Mouse (Mus musculus) midbrain, postnatal 0 days (tissue): ENCODE measurements around the gene Fank1. TPM values are rescaled to one million over a fixed set of nuclear protein-coding genes. Genes with fewer than 3 reads are reported as not detected.
"Not testable (repeated sequence)": the region's sequence is repeated elsewhere in the genome, so short reads cannot be mapped to it uniquely, and the experiment has no call there.

ENCODE experiments used
- ATAC-seq: fragments of 200-750 bp; cut with Nextera tagmentation; 2 replicates; pipeline ENCODE4 v1.8.0; 2017; ENCODE audit warnings: moderate number of reproducible peaks, mild to moderate bottlenecking, moderate TSS enrichment, moderate library complexity; ENCODE audit not compliant: low FRiP score
- DNase-seq: peaks from one replicate; pipeline ENCODE4 v3.0.0-alpha.2; 2015; ENCODE audit warnings: low spot score
- H3K27ac ChIP-seq: fragments of 300-500 bp; sonication (generic); 2 replicates; pipeline ENCODE4 v1.5.1; 2014; ENCODE audit warnings: low read depth, mild to moderate bottlenecking, low read length, mixed read lengths
- H3K27me3 ChIP-seq: fragments of 300-500 bp; sonication (generic); 2 replicates; pipeline ENCODE4 v1.6.1; 2014; ENCODE audit warnings: low read length, control low read depth, mixed read lengths; ENCODE audit not compliant: insufficient read depth
- H3K36me3 ChIP-seq: fragments of 300-500 bp; sonication (generic); 2 replicates; pipeline ENCODE4 v1.6.1; 2014; ENCODE audit warnings: low read length, control low read depth, mixed read lengths; ENCODE audit not compliant: insufficient read depth
- H3K4me1 ChIP-seq: fragments of 300-500 bp; sonication (generic); 2 replicates; pipeline ENCODE4 v1.6.1; 2014; ENCODE audit warnings: mild to moderate bottlenecking, control low read depth, antibody characterized with exemption, low read length, mixed read lengths; ENCODE audit not compliant: insufficient read depth
- H3K4me2 ChIP-seq: fragments of 300-500 bp; sonication (generic); 2 replicates; pipeline ENCODE4 v1.6.1; 2014; ENCODE audit warnings: low read depth, mild to moderate bottlenecking, low read length, mixed read lengths; ENCODE audit not compliant: poor library complexity, severe bottlenecking
- H3K4me3 ChIP-seq: fragments of 300-500 bp; sonication (generic); 2 replicates; pipeline ENCODE4 v1.5.1; 2014; ENCODE audit warnings: low read depth, mild to moderate bottlenecking, low read length, moderate library complexity
- H3K9ac ChIP-seq: fragments of 300-500 bp; sonication (generic); replicated peaks from 2 replicates; pipeline ENCODE4 v1.6.1; 2014; ENCODE audit warnings: mild to moderate bottlenecking, low read length, moderate library complexity, mixed read lengths; ENCODE audit not compliant: poor library complexity, severe bottlenecking
- H3K9me3 ChIP-seq: fragments of 300-500 bp; sonication (generic); 2 replicates; pipeline ENCODE4 v1.6.1; 2016; ENCODE audit warnings: low read length, control low read depth
- CTCF ChIP-seq: IDR thresholded peaks from 2 replicates; pipeline ENCODE4 v1.5.1; 2016; ENCODE audit warnings: antibody characterized with exemption, mild to moderate bottlenecking
- WGBS: fragments of 180-500 bp; shearing (Covaris S2); extraction: QIAGEN DNeasy Blood & Tissue Kit; methylation state at CpG from one replicate; pipeline ENCODE4 v1.1.7; 2014; 5-methylcytosine and 5-hydroxymethylcytosine counted together
- polyA plus RNA-seq: library from polyadenylated mRNA; unstranded; fragments of >200 nt; fragmentation: Nextera tagmentation; extraction: Ambion mirVana; gene quantifications from 2 replicates; pipeline ENCODE4 v1.2.1, GENCODE M21; 2015
- total RNA-seq: library from RNA; depleted of rRNA; stranded (reverse); fragments of >200 nt; gene quantifications from 2 replicates; pipeline ENCODE4 v1.2.3, GENCODE M21; 2014

Fank1 gene
- total and polyA plus RNA-seq, 2 experiments from 2014 or later: 3.0 to 8.7 TPM

DNA sequence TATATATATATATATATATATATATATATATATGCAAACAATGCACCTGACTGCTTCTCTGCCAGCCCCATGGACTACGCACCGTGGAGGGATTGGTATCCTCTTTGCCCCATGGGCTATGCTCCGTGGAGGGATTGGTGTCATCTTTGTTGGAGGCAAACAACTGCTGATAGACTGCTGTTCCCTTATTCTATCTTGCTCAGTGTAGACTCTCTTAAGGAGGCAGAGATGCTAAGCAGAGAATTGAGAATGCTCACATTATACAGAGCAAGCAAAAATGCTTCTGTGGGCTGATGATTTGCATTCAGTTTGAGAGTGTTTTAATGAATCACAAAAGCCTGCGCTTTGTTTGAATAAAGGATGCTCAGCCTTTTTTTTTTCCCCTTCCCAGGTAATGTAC, 87.0 kb downstream of the Fank1 start:
- H3K36me3 ChIP-seq: no peaks in the 10 kb centered on the region
- H3K4me2 ChIP-seq: no peak overlapping the region
- H3K4me1 ChIP-seq: no peaks in the 10 kb centered on the region
- no peaks in the 10 kb centered on the region for H3K27me3 ChIP-seq
- no peak overlapping the region for H3K4me3 ChIP-seq
- H3K9ac ChIP-seq: no peak overlapping the region
- no peaks in the 10 kb centered on the region for H3K9me3 ChIP-seq
- TF ChIP-seq CTCF: no peak
- 72% methylated on average over 4 of the region's 4 CpGs for WGBS
- ATAC-seq: no peak
- DNase-seq: peak; percentile 12
- H3K27ac ChIP-seq: no peak overlapping the region; the same call in 1 of the 2 replicates

DNA sequence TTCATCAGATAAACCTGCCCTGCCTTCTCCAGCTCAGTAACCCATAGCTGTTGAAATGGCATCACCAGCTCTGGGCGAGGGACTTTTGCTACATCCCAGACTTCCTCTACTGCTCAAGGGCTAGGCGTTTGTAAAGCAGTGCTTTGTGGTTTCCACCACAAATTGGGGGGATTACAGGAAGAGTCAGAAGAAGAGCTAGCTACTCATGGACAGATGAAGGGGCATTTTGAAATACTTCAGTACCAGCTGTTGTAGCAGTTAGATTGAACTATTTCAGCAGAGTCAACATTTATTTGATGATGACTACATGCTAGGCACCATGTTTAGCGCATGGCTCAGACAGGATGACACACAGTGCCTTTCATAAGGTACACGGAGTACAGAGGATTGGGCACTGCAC, 93.6 kb downstream of the Fank1 start:
- no peak for ATAC-seq

DNA sequence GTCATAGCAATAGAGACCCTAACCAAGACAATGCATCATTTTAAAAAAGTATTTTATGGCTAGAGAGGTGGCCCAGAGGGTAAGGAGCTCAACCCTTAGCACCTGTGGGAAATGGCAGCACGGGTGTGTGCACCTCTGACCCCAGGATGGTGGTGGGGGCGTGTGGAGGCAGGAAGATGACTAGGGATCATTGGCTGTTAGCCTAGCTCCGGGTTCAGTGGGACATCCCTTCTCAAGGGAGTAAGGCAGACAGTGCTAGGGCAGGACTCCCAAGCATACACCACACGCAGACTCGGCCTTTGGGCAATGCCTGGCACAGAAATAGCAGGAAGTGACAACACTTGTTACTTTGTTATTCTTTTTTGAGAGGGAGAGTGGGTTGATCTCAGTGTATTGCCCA, 96.0 kb downstream of the Fank1 start:
- no peak overlapping the region for H3K4me2 ChIP-seq

More for the DNA sequence above, 93.6 kb downstream of the Fank1 start:
- Histone ChIP-seq H3K36me3 (no peaks in the 10 kb centered on the region), H3K4me2 (no peak overlapping the region), H3K9me3 (no peaks in the 10 kb centered on the region), H3K27ac (no peak overlapping the region), H3K4me3 (no peak overlapping the region), H3K4me1 (no peaks in the 10 kb centered on the region), H3K9ac (no peak overlapping the region), H3K27me3 (no peaks in the 10 kb centered on the region)
- no peak for DNase-seq
- 86% methylated on average over 4 of the region's 4 CpGs for WGBS
- TF ChIP-seq CTCF: no peak

DNA sequence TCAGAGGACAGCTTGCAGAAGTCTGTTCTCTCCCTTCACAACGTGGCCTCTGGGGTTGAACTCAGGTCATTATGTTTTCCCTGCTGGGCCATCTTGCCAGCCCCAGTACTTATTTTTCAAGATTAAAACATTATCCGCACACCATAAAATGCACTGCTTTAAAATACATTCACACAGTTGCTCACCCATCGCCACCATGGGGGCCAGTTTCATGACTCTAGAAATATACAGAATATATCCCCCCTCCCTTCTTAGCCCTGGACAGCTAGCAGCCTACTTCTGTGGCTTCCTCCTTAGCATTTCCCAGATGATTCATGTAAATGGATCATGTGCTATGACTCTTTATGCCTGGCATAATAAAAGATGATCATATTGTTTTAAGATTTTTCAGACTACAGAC, 99.5 kb downstream of the Fank1 start:
- Histone ChIP-seq H3K27ac (no peak overlapping the region), H3K4me3 (no peak overlapping the region), H3K27me3 (no peaks in the 10 kb centered on the region), H3K4me1 (no peaks in the 10 kb centered on the region), H3K36me3 (no peaks in the 10 kb centered on the region), H3K9ac (no peak overlapping the region), H3K4me2 (no peak overlapping the region), H3K9me3 (no peaks in the 10 kb centered on the region)
- 78% methylated on average over 3 of the region's 3 CpGs for WGBS
- no peak for TF ChIP-seq CTCF
- ATAC-seq: no peak
- DNase-seq: no peak

More for the DNA sequence above, 96.0 kb downstream of the Fank1 start:
- Histone ChIP-seq H3K27ac (no peak overlapping the region), H3K9me3 (no peaks in the 10 kb centered on the region), H3K27me3 (no peaks in the 10 kb centered on the region), H3K9ac (no peak overlapping the region), H3K36me3 (no peaks in the 10 kb centered on the region), H3K4me3 (no peak overlapping the region), H3K4me1 (no peaks in the 10 kb centered on the region)
- WGBS: 83% methylated on average over 5 of the region's 5 CpGs
- DNase-seq (no peak), ATAC-seq (no peak)
- no peak for TF ChIP-seq CTCF

DNA sequence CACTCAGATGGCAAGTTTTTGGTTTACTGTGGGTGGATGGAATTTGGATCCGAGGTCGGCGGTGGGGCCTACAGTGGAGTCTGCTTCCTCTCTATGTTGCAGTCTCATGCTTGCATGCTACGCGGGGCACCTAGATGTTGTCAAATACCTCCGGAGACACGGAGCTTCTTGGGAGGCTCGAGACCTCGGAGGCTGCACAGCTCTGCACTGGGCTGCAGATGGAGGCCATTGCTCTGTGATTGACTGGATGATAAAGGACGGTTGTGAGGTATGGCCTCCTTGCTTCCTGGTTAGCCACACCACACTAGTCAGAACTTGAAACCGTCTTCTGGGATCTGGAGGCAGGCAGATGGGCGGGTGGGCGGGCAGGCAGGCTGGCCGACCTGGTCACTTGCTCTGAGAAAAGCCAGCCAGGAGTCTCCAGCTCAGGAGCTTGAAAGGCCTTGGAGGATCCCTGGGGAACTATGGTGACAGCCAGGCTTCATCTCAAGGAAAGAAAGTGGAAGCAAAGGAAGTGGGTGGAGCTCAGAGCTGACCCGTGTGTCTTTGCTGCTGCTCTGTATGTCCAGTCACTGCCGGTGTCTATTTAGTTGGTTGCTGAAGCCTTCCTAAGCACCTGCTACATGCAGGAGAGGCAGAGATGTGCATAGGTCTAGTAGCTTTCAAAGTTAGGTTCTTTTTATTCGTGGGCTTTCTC, 100.1 kb downstream of the Fank1 start:
- Histone ChIP-seq H3K4me2 (no peak overlapping the region), H3K9me3 (no peaks in the 10 kb centered on the region), H3K9ac (no peak overlapping the region), H3K27me3 (no peaks in the 10 kb centered on the region), H3K4me1 (no peaks in the 10 kb centered on the region), H3K36me3 (no peaks in the 10 kb centered on the region), H3K27ac (no peak overlapping the region), H3K4me3 (no peak overlapping the region)
- no peak for TF ChIP-seq CTCF
- no peak for ATAC-seq
- 80% methylated on average over 17 of the region's 17 CpGs for WGBS
- DNase-seq: no peak

DNA sequence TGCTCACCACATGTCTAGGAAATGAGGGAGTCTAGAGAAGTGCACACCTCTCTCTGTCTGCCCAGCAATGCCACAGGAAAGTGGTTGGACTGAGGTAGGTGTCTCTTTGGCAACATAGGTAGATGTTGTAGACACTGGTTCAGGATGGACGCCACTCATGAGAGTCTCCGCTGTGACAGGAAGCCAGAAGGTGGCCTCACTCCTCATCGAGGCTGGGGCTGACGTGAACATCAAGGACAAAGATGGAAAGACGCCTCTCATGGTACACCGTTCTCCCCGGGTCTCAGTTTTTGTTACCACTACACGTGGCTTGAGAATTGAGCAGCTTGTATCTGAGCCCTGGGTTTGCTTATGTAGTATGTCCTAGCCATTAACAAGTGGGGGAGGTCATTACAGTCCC, 103.1 kb downstream of the Fank1 start:
- no peak overlapping the region for H3K4me3 ChIP-seq
- DNase-seq (no peak), ATAC-seq (no peak)
- TF ChIP-seq CTCF: no peak
- WGBS: 95% methylated on average over 8 of the region's 8 CpGs
- no peaks in the 10 kb centered on the region for H3K27me3 ChIP-seq
- no peaks in the 10 kb centered on the region for H3K36me3 ChIP-seq
- H3K27ac ChIP-seq: no peak overlapping the region
- H3K9ac ChIP-seq: no peak overlapping the region
- H3K9me3 ChIP-seq: no peaks in the 10 kb centered on the region
- H3K4me2 ChIP-seq: no peak overlapping the region
- H3K4me1 ChIP-seq: no peaks in the 10 kb centered on the region

DNA sequence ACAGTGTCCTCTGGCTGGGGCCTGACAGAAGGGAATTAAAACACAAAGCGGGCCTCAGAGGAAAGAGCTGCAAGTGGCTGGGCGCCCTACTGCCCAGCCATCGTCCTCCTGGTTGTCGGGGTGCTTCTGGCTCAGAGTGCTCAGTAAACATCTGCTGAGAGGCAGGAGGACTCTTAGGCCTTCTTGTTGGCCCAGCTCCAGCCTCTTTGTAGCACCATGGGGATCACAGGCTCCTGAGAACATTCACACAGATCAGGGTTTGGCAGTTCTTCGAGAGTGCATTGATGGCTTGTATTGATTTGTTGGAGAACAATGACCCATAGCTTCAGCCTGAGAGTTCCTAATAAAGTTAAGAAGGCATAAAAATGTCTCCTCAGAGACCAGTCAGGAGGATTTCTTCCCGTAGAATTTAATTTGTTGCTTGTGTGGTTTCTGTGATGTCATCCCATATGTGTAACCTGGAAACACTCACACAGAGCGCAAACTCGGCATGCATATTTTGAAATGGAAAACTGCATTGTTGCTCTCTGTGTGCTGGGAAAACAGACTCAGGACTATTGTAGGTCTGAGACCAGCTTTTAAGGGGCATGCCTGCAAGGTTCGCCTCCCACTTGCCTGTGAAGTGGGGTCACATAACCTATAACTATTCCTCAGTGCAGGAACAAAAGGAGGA, 108.2 kb downstream of the Fank1 start:
- not testable (repeated sequence) for H3K9ac ChIP-seq, H3K4me3 ChIP-seq, H3K27me3 ChIP-seq, ATAC-seq, H3K4me1 ChIP-seq, H3K4me2 ChIP-seq, DNase-seq, H3K27ac ChIP-seq, H3K36me3 ChIP-seq, H3K9me3 ChIP-seq
- 75% methylated on average over 5 of the region's 9 CpGs for WGBS
